Mouse (Mus musculus): ENCODE results near the gene Mas1.
A peak's percentile ranks its signal among the peaks of the same experiment; 100 is the strongest.
"Not testable (repeated sequence)": the region's sequence is repeated elsewhere in the genome, so short reads cannot be mapped to it uniquely, and the experiment has no call there.

Gene Mas1

DNA sequence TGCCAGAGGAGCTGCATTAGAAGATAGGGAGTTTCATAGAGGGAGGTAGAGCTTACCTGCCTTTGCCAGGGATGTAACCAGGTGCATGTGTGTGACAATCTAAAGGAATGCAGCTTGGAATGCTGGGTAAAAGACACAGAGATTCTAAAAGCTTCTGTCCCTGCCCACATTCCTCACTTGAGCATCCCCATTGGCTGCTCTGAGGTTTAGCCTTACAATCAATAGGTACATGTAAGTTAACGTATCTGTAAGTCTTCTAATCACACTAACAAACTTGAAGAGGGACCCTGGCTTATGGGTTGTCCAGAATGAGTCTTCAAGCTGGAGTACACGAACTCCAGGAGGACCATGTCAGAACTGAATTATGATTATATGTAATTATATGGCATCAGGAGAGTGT is at the start of gene Mas1:
TSS of gene Mas1 (minus strand) at position 101 of the 400 bp plus-strand sequence.
- no peak for DNase-seq

DNA sequence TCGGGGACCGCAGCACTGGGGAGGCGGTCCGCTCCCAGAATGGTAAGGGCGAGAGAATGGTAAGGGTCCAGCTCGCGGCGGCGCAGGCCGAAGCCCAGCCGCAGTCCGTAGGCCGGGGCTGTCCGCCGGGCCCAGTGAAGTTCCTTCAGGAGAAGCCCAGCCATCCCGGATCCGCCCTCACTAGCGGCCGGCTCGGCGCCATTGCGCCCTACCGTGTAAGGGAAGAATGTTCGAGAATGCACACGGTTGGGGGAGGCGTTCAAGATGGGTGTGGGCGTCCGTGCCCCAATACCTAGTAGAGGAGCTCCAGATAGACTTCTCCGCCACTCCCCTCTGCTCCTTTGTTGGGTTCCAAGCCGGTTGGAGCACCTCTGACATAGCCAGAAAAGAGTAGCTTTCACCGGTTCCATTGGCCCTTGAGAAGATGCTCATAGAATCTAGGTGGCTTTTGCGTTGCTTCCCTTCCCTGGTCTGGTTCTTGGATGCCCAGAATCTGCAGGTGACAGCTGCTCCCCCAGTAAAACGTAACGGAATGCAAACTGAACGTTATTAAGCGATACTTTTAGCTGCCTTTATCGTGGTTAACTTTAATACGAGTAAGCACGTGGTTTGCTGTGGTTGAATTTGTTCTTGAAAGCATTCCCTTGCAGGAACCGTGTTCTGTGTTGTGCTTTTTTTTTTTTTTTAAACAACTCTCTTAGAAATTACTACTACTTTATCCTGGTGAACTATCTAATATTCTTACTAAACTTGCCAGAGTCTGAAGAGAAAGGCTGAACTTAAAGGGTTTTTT is 48.8 kb upstream of the Mas1 start:
- no peak for DNase-seq

DNA sequence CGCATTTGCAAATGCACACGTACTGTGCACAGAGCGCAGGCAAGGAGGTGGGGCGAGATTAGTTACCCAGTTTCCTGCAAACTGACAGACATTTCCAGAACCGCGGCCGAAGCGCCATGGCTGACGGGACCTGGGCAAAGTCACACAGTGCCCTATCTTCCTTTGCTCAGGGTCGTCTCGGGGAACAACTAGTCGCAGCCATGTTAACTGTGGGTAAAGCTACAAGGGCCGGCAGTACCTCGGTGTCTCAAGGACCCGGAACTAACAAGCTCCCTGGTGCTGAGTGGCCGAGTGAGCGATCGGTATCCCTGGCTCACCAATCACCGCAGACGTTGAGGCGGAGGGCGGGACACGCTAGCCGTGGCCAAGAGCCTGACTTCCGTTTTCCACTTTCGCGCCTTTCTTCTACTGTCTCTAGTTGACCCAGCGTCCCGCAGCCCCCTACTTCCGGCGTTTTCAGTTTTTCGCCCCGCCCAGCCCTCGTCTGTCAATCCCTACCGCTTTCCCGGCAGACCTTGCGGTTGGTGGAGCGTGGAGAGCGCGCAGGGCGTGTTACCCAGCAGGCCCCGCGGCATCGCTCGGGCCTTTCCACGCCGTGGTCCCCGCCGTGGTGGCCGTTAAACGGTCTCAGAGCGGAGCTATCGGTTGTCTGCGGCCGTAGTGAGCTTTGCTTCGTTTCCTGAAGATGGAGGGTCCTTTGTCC is 48.1 kb upstream of the Mas1 start, which contains the start of gene Mrpl18:
TSS of gene Mrpl18 (minus strand) at position 465 of the 703 bp plus-strand sequence.
- peak; percentile 99 to 100 for DNase-seq

DNA sequence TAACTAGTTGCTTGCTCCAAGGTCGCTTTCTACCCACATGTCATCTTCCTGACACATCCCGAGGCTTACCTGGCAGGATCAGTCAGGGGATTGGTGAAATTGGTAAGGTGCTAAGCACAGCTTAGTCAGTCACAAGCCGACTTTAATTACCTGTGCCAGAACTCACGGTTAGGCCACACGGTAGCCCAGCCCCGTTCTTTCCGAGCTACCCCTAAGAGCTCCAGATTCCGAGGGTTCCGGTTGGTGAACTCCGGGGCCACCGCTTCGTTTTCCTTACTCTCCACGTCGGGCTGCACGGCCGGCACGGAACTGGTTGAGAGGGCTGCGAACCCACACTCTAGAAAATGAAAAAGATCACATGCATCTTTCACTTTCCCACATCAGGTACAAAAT is 47.5 kb upstream of the Mas1 start, which contains the start of gene Tcp1:
TSS of gene Tcp1 (plus strand) at position 214 of the 393 bp plus-strand sequence.
- peak in 1 of 2 experiments; percentile 34 for DNase-seq

DNA sequence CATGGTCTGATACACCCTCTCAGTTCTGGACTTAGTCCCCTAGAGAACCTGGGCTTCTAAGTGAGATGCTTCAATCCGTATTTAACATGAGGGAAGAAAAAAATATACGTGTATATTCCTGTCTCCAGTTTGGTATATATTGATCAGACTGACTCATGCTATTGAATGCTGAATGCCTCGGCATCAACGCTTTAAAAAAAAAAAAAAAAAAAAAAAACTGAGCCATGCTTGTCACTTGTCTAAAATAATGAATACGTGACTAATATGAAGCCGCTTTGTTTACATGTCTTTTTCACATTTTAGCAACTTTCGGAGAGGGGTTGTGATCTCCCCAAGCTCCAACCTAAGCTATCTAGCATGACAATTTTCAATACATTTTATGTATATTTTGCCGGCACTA is 42.4 kb upstream of the Mas1 start:
- no peak for DNase-seq

DNA sequence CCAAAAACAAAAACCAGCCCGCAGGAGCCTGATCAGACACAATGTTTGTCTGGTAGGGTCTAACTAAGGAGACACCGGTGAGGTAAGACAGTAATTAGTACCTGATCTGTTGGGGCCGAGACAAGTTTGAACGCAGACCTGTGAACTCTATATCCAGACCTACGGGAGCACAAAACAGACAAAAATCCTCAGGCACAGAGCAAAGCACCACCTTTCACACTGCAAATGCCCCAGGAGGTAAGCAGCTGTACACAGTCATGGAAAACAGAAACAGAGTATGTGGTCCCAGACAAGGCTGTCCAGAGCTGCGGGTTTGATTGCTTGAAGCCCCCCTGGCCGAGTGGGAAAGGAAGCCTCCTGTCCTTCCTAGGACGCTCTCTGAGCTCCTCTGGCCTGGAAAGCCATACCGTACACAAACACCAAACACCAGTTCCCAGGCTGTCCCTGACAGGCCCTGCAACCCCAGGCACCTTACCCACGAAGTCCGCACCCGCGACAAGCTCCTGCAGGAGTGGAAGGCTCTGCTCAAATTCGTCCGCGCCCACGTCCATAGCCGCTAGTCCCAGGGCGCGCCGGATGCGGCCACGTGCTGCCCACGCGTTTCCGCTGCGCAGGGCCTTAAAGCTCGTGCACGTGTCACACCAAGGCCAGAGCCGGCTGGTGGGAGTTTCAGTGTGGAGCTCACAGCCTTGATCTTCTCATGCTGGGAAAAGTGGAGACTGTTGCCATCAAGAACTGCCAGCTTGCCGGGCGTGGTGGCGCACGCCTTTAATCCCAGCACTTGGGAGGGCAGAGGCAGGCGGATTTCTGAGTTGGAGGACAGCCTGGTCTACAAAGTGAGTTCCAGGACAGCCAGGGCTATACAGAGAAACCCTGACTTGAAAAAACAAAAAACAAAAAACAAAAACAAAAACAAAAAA is 41.7 kb upstream of the Mas1 start, which contains the start of gene Pnldc1:
TSS of gene Pnldc1 (minus strand) at position 870 of the 920 bp plus-strand sequence.
- DNase-seq = no peak

DNA sequence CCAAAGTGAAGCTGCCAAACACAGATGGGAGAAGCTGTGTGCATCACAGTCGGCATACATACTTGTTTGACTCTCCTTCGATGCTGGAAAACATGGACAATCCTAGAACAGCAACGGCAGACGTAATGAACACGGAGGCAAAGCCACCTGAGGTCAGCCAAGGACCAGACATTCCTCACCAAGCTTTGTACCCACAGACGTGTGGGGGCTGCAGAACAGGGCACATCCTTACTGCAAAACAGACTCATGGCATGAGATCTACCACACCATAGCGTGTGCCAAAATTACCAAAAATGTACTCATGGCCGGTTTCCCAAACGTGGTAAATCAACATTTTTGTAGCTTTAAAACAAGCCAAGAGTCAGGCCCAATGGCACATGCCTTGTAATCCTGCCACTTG is 38.5 kb upstream of the Mas1 start:
- DNase-seq = no peak

DNA sequence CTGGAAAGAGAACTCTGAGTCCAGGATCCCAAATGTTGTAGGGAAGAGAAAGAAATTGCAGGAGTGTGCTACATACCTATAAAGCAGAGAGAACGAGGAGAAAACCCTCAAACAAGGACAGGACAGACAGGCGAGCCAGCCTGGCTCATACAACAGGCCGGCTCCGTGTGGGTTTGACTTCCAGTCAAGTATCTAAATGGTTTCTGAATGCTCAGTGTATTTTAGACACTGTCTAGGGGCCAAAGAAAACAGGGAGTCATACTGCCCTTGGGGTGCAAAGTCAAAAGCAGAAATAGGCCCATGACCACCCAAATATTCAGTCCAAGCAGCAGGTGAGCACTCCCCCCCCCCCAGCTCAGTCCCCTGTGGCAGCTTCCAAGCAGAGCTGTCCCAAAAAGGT is 37.9 kb upstream of the Mas1 start:
- DNase-seq = no peak

DNA sequence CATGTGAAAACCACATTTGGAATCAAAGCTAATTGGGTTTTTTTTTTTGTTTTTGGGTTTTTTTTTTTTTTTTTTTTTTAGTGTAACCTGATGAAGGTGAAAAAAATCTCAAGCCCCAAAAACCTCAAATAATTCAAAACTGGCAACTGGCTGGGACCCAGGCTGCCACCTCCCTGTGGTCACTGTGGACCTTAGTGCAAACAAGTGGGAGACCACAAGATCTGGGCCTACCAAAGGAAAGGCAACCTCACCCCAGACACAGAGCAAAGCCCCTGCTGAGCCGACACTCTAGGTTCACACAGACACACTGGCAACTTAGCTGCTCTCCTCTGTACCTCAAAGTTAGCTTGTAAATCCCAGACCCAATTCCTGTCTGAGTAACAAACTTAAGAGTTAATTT is 36.4 kb upstream of the Mas1 start:
- no peak for DNase-seq

DNA sequence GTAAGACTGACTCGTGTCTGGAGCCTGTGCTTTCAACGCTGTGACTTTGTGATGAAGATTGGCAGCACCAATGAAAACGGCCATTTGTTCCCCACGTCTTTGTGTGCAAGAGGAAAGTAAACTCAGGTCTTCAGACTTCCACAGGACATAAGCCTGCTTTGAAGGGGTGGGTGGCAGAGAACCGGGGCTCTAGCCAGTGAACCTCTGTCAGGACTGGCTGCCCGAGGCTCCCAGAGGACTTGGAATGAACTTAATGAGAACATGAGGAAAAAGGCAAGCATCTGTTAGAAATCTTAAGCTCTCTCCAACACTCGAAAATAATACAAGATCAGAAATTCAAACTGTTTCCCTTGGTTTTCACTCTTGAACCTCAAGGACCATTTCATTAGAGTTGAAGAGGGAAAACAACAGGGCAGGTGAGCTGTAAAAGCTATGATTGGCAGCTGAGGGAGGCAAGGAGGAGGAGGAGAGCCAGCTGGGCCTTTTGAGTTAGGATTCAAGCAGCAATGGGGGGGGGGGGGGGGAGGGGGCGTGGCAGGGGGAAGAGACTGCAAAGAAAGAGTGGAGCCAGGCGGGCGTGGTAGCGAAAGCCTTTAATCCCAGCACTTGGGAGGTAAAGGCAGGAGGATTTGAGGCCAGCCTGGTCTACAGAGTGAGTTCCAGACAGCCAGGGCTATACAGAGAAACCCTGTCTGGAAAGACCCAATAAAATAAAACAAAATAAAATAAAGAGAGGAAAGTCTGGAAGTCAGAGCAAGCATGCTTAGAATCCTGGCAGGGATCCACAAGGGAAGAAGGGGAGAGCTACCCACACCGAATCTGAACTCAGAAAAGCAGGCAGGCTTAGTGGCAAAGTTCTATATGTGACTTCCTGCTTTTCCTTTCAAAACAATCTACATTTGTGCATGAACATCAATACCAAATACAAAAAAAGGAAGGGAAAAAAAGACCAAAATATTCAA is 35.7 kb upstream of the Mas1 start:
- peak in 1 of 2 experiments; percentile 41 for DNase-seq

DNA sequence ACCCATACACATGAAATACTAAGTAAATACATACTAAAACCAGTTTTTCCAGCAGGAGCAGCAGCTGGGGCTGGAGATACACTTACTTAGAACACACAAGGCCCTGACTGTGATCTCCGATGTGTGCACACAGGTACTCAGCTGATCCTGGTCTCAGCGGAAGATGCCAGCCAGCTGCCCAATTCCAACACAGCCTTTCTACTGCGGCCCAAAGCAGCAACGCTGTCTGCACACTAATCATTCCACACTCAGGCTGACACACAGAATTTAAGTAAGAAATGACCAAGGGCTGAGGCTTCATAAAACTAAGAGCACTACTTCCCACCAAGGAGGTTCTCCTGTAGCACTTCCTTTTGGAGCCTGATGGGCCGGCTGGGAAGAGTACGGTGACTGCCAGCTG is 34.3 kb upstream of the Mas1 start:
- no peak for DNase-seq

DNA sequence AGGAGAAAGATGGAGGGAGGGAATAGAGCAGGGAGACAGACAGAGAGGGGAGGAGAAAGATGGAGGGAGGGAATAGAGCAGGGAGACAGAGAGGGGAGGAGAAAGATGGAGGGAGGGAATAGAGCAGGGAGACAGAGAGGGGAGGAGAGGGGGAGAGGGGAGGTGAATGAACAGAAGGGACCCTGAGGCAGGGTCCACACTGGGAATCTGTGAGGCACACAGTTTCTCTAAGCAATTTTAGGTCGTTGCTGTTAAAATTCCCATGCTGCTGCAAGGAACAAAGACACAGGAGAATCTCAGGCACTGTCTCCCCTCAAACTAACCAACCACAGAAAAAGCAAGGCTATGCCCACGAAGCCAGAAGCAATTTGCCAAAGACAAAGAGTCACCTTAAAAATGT is 30.7 kb upstream of the Mas1 start:
- not testable (repeated sequence) for DNase-seq

DNA sequence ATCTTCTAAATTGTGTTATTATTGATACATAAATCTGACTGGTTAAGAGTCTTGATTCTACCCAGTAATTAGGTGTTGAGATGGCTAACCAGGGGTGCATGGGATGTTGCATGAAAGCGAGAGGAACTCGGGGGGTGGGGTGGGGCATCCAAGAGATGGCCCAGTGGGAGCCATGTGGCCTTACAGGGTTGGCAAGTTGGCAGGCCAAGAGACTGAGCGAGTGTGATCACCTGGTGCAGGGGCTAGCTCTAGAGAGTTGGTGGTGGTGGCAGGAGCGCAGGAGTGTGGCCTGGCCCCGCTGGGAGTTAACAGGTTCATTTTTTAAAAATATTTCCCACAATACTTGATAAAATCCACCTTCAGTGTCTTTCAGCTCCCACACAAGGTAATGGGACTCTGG is 29.7 kb upstream of the Mas1 start:
- no peak for DNase-seq

DNA sequence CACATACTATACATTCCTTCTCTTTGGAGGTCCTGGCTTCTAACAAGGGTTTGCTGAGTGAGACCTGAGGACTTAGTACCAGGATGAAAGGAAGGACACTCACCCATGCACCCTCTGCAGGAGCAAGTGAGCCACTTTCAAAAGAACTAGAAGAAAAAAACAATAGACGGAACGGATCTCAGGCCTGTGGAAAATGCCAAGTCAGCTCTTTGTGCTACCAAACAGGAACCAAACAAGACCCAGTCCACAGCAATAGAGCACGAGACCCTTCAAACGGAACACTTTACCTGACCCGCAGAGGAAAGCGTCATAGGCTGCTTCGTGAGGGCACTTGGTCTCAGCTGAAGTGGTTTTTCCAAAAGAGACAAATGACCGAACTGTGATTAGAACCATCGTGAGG is 24.1 kb upstream of the Mas1 start:
- no peak for DNase-seq

DNA sequence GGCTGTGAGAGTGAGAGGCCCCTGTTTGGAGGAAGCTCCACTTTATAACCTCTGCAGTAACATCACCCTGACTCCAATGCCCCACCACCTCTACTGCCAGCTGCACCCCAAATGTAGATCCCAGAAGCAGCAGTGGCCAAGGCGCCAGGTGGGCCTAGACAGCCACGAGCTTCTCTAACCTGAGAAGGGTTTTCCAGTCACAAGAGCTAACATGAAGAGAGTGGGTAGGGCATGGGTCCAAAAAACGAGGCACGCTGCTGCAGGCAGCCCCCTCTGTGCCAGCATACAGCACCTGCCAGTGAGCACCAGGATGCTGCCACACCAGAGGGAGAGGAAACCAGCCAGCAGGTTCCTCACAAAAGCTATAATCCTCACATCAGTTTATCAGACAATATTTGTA is 23.1 kb upstream of the Mas1 start:
- DNase-seq = no peak

DNA sequence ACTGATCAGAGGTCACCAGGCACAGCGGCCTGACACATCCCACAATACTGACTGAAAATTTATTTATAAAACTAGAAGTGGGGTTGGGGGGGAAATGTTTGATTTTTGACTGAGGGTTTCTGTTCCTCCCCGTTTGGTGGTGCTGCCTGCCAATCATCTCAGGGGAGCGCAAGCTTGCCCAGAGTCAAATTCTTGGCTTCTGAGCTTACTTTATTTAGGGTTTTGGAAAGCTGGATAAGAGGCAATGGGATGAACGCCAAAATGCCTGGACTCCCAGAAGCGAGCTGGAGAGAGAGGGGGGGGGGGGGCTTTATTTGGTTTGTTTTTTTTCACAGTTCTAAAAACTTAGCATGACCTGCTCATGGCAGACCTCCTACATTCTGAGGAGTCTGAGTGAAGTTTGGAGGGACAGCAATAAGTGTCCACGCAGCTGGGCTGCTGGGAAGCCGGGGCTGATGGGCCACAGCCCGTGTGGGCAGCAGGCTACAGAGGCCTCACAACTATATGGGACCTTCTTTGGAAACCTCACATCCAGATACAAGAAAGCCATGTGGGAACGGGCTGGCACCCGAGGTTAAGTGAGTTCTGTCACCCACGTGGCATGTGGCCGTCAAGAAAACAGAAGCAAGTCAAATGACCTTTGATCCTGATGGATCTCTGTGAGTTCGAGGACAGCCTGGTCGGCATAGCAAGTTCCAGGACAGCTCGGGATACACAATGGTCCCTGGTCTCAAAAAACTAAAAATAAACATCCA is 19.3 kb upstream of the Mas1 start:
- DNase-seq = peak in 1 of 2 experiments; percentile 37

DNA sequence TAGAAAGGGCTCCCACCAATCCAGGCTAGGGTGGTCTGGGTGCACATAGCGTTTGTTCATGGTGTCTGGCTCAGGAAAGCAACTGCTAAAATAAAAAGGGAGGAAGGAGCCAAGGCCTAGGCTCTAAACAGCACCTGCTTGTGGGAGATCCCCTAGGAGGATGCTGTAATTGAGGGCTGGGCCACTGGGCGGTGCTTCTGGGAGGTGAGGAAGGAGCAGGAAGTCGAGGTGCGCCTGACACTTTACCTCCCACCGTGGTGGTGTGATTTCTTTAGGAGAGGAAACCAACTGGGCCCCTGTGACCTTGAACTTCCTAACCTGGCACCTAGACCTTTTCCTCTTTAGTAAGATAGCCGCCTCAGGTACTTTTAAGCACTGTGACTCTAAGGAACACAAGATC is 18.7 kb upstream of the Mas1 start:
- DNase-seq = peak in 1 of 2 experiments; percentile 25

DNA sequence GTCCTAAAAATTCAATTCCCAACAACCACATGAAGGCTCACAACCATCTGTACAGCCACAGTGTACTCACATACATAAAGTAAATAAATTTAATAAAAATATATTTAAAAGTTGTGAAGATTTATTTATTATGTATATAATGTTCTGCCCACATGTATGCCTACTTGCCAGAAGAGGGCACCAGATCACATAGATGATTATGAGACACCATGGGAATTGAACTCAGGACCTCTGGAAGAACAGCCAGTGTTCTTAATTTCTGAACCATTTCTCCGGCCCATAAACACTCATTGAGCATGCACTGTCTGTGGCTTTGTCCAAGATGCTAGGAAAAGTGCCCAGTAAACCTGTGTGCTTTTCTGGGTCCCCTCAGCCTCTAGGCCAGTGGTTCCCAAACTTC is 13.3 kb upstream of the Mas1 start:
- no peak for DNase-seq

DNA sequence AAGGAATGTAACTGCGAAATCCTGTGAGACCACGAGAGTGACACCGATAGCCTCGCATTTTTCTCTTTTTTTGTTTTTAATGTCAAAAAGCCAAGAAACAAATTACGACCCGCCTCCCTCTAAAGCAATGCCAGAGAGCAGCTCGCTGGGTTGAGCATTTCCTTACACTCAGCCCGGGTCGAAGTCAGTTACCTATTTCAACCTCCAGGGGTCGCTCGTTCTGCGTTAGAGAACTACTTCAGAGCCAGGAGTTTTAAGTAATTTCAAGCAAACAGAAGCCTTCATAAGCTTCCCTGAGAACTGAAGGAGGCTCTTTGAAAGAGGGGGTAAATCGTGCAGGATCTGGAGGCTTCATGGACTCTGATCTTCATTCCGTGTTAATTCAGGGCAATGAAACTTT is 12.2 kb upstream of the Mas1 start:
- DNase-seq = peak; percentile 72 to 87

DNA sequence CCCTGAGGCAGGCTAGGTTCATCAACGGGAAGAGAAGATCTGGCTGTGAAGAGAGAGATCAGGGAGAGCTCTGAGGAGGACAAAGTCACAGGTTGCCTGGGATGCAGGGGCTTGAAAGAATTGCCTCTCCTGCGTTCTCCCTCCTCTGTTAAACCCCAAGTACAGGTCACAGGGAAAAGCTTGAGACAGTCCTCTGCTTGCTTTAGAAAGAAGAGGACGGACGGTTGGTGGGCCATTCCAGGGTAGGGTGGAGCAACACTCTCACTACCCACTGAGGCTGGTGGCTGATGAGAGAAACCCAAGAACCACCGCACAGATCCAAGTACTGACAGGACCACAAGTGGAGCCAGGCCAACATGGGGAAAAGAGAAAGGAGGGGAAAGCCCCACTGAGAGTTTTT is 7.8 kb upstream of the Mas1 start, which contains the start of gene Mrgprh:
TSS of gene Mrgprh (plus strand) at position 301 of the 400 bp plus-strand sequence.
- no peak for DNase-seq

Data from lung, postnatal 4 days (tissue).